Mouse (Mus musculus) CD8-positive naive resting alpha-beta T cell, adult 2 months (primary cell): ENCODE data around the gene Cd4.

ENCODE experiments used
- DNase-seq, 2 experiments: peaks; one replicate each; pipeline ENCODE4 v3.0.0; 2022; ENCODE audit warnings: low read depth in 2 of 2, low spot score in 2 of 2

The Cd4 gene

GRCm38 (mm10) chr6:124814858-124815774 is 72.9 kb downstream of the Cd4 start:
- DNase-seq: no peak
